Mouse (Mus musculus): ENCODE data around the gene H2al1m. TPM values are rescaled to one million over a fixed set of nuclear protein-coding genes. Genes with fewer than 3 reads are reported as not detected.
"Not testable (repeated sequence)": the region's sequence is repeated elsewhere in the genome, so short reads cannot be mapped to it uniquely, and the experiment has no call there.

H2al1m gene
- polyA plus RNA-seq, 1 experiment: 1.4 TPM

GRCm38 (mm10) chrX:9274321-9274720 lies 9.2 kb upstream of the H2al1m start:
- H3K4me3 ChIP-seq (replicated peaks; ENCODE audit: insufficient read depth, low read depth, low read length): no peak overlapping the region
- no peak for DNase-seq
- 73% methylated on average over 8 of the region's 8 CpGs for WGBS
- H3K27ac ChIP-seq (ENCODE audit: insufficient read depth, low read length): no peak overlapping the region
- H3K4me1 ChIP-seq (ENCODE audit: control insufficient read depth, insufficient read depth, low read length): peaks cover 5% of the 10 kb centered on the region; the same call in 1 of the 2 replicates
- no peaks in the 10 kb centered on the region for H3K27me3 ChIP-seq (ENCODE audit: control insufficient read depth, insufficient read depth, low read length)
- TF ChIP-seq CTCF (IDR thresholded peaks at IDR 0.05; ENCODE audit: borderline replicate concordance, insufficient read depth, low read depth, low read length) (no peak), POLR2A (IDR thresholded peaks at IDR 0.05; ENCODE audit: borderline replicate concordance, insufficient read depth, low read length) (no peak)

GRCm38 (mm10) chrX:9293140-9293829 lies 9.7 kb downstream of the H2al1m start:
- not testable (repeated sequence) for H3K4me1 ChIP-seq (ENCODE audit: control insufficient read depth, insufficient read depth, low read length); H3K27me3 ChIP-seq (ENCODE audit: control insufficient read depth, insufficient read depth, low read length); H3K27ac ChIP-seq (ENCODE audit: insufficient read depth, low read length); H3K4me3 ChIP-seq (replicated peaks; ENCODE audit: insufficient read depth, low read depth, low read length); DNase-seq
- WGBS: 97% methylated on average over 4 of the region's 4 CpGs

GRCm38 (mm10) chrX:9298413-9298864 lies 14.9 kb downstream of the H2al1m start:
- WGBS: 82% methylated on average over 5 of the region's 5 CpGs
- Histone ChIP-seq H3K4me1 (ENCODE audit: control insufficient read depth, insufficient read depth, low read length) (no peaks in the 10 kb centered on the region), H3K27ac (ENCODE audit: insufficient read depth, low read length) (no peak overlapping the region), H3K4me3 (replicated peaks; ENCODE audit: insufficient read depth, low read depth, low read length) (no peak overlapping the region), H3K27me3 (ENCODE audit: control insufficient read depth, insufficient read depth, low read length) (no peaks in the 10 kb centered on the region)
- TF ChIP-seq POLR2A (IDR thresholded peaks at IDR 0.05; ENCODE audit: borderline replicate concordance, insufficient read depth, low read length) (no peak), CTCF (IDR thresholded peaks at IDR 0.05; ENCODE audit: borderline replicate concordance, insufficient read depth, low read depth, low read length) (no peak)
- no peak for DNase-seq

- H3K4me1 ChIP-seq (ENCODE audit: control insufficient read depth, insufficient read depth, low read length): no peaks in the 10 kb centered on the region
- TF ChIP-seq CTCF (IDR thresholded peaks at IDR 0.05; ENCODE audit: borderline replicate concordance, insufficient read depth, low read depth, low read length): no peak
- TF ChIP-seq POLR2A (IDR thresholded peaks at IDR 0.05; ENCODE audit: borderline replicate concordance, insufficient read depth, low read length): no peak
- no peak for DNase-seq
- no peak overlapping the region for H3K4me3 ChIP-seq (replicated peaks; ENCODE audit: insufficient read depth, low read depth, low read length)
- no peaks in the 10 kb centered on the region for H3K27me3 ChIP-seq (ENCODE audit: control insufficient read depth, insufficient read depth, low read length)
- no peak overlapping the region for H3K27ac ChIP-seq (ENCODE audit: insufficient read depth, low read length)
- WGBS: 93% methylated on average over 5 of the region's 5 CpGs
These were observed 19.2 kb downstream of the H2al1m start for GRCm38 (mm10) chrX:9302791-9303190.

GRCm38 (mm10) chrX:9303455-9303854 lies 19.9 kb downstream of the H2al1m start:
- Histone ChIP-seq H3K4me3 (replicated peaks; ENCODE audit: insufficient read depth, low read depth, low read length) (no peak overlapping the region), H3K27me3 (ENCODE audit: control insufficient read depth, insufficient read depth, low read length) (no peaks in the 10 kb centered on the region), H3K27ac (ENCODE audit: insufficient read depth, low read length) (no peak overlapping the region), H3K4me1 (ENCODE audit: control insufficient read depth, insufficient read depth, low read length) (no peaks in the 10 kb centered on the region)
- no peak for TF ChIP-seq CTCF (IDR thresholded peaks at IDR 0.05; ENCODE audit: borderline replicate concordance, insufficient read depth, low read depth, low read length)
- no peak for TF ChIP-seq POLR2A (IDR thresholded peaks at IDR 0.05; ENCODE audit: borderline replicate concordance, insufficient read depth, low read length)
- 69% methylated on average over 1 of the region's 1 CpGs for WGBS
- no peak for DNase-seq

- not testable (repeated sequence) for H3K4me1 ChIP-seq (ENCODE audit: control insufficient read depth, insufficient read depth, low read length); H3K27me3 ChIP-seq (ENCODE audit: control insufficient read depth, insufficient read depth, low read length); H3K27ac ChIP-seq (ENCODE audit: insufficient read depth, low read length); DNase-seq; H3K4me3 ChIP-seq (replicated peaks; ENCODE audit: insufficient read depth, low read depth, low read length)
These were observed 32.9 kb downstream of the H2al1m start for GRCm38 (mm10) chrX:9316457-9316856.

- not testable (repeated sequence) for DNase-seq; H3K27ac ChIP-seq (ENCODE audit: insufficient read depth, low read length); H3K4me3 ChIP-seq (replicated peaks; ENCODE audit: insufficient read depth, low read depth, low read length); H3K4me1 ChIP-seq (ENCODE audit: control insufficient read depth, insufficient read depth, low read length); H3K27me3 ChIP-seq (ENCODE audit: control insufficient read depth, insufficient read depth, low read length)
- 93% methylated on average over 25 of the region's 26 CpGs for WGBS
These were observed 44.4 kb downstream of the H2al1m start for GRCm38 (mm10) chrX:9327954-9328353.

GRCm38 (mm10) chrX:9332366-9332962 lies 48.9 kb downstream of the H2al1m start:
- H3K27me3 ChIP-seq (ENCODE audit: control insufficient read depth, insufficient read depth, low read length); DNase-seq: not testable (repeated sequence)
- 90% methylated on average over 12 of the region's 12 CpGs for WGBS

GRCm38 (mm10) chrX:9333035-9333434 lies 49.5 kb downstream of the H2al1m start:
- H3K27me3 ChIP-seq (ENCODE audit: control insufficient read depth, insufficient read depth, low read length); H3K27ac ChIP-seq (ENCODE audit: insufficient read depth, low read length); H3K4me1 ChIP-seq (ENCODE audit: control insufficient read depth, insufficient read depth, low read length); H3K4me3 ChIP-seq (replicated peaks; ENCODE audit: insufficient read depth, low read depth, low read length): not testable (repeated sequence)
- DNase-seq: peak; percentile 14 to 52
- WGBS: 41% methylated on average over 1 of the region's 2 CpGs

More at GRCm38 (mm10) chrX:9332366-9332962, 48.9 kb downstream of the H2al1m start:
- not testable (repeated sequence) for H3K27ac ChIP-seq (ENCODE audit: insufficient read depth, low read length); H3K4me1 ChIP-seq (ENCODE audit: control insufficient read depth, insufficient read depth, low read length); H3K4me3 ChIP-seq (replicated peaks; ENCODE audit: insufficient read depth, low read depth, low read length)

Other genes with a start within 250 kb of the H2al1m start
- not detected in 2 replicates for gene Fthl17f, start 220.7 kb upstream of the H2al1m start, polyA plus RNA-seq (2012; rRNA removed)
- not detected in 2 replicates for gene 4930402K13Rik, start 179.2 kb upstream of the H2al1m start, polyA plus RNA-seq (2012; rRNA removed)
- 5.0 and 5.5 TPM in 2 replicates for gene Lancl3, start 83.9 kb upstream of the H2al1m start, polyA plus RNA-seq (2012; rRNA removed)
- not detected in 2 replicates for gene Gm14862, start 26.9 kb upstream of the H2al1m start, polyA plus RNA-seq (2012; rRNA removed)
- 20.1 and 22.7 TPM in 2 replicates for gene Xk, start 11.0 kb upstream of the H2al1m start, polyA plus RNA-seq (2012; rRNA removed)
- gene H2al1k, start 66.9 kb downstream of the H2al1m start, polyA plus RNA-seq (2012; rRNA removed): not detected in 2 replicates
- gene Cybb, start 204.0 kb downstream of the H2al1m start, polyA plus RNA-seq (2012; rRNA removed): 0.33 and 0.41 TPM in 2 replicates